Mouse (Mus musculus) lung, embryonic 14.5 days (tissue): ENCODE measurements around the gene Grn. TPM values are rescaled to one million over a fixed set of nuclear protein-coding genes. Genes with fewer than 3 reads are reported as not detected.
A peak's percentile ranks its signal among the peaks of the same experiment; 100 is the strongest.

ENCODE experiments used
- ATAC-seq: fragments of 200-750 bp; cut with Nextera tagmentation; 2 replicates; pipeline ENCODE4 v1.8.0; 2017; ENCODE audit warnings: mild to moderate bottlenecking, moderate TSS enrichment, moderate library complexity; ENCODE audit not compliant: insufficient read depth
- DNase-seq: peaks from one replicate; pipeline ENCODE4 v3.0.0-alpha.2; 2015
- H3K27ac ChIP-seq: fragments of 300-500 bp; sonication (generic); 2 replicates; pipeline ENCODE4 v1.5.1; 2014; ENCODE audit warnings: low read depth, mild to moderate bottlenecking, moderate library complexity
- H3K27me3 ChIP-seq: fragments of 300-500 bp; sonication (generic); 2 replicates; pipeline ENCODE4 v1.6.1; 2014; ENCODE audit warnings: low read length, control low read depth; ENCODE audit not compliant: insufficient read depth
- H3K36me3 ChIP-seq: fragments of 300-500 bp; sonication (generic); 2 replicates; pipeline ENCODE4 v1.6.1; 2014; ENCODE audit warnings: control low read depth; ENCODE audit not compliant: insufficient read depth
- H3K4me1 ChIP-seq: fragments of 300-500 bp; sonication (generic); 2 replicates; pipeline ENCODE4 v1.6.1; 2014; ENCODE audit warnings: antibody characterized with exemption, control low read depth; ENCODE audit not compliant: insufficient read depth
- H3K4me2 ChIP-seq: fragments of 300-500 bp; sonication (generic); 2 replicates; pipeline ENCODE4 v1.6.1; 2014; ENCODE audit warnings: mild to moderate bottlenecking
- H3K4me3 ChIP-seq: fragments of 300-500 bp; sonication (generic); 2 replicates; pipeline ENCODE4 v1.5.1; 2014; ENCODE audit warnings: low read depth, low read length
- H3K9ac ChIP-seq: fragments of 300-500 bp; sonication (generic); 2 replicates; pipeline ENCODE4 v1.6.1; 2014
- H3K9me3 ChIP-seq: fragments of 300-500 bp; sonication (generic); 2 replicates; pipeline ENCODE4 v1.6.1; 2016; ENCODE audit warnings: low read depth, low read length, control low read depth
- CTCF ChIP-seq: IDR thresholded peaks from 2 replicates; pipeline ENCODE4 v1.5.1; 2016; ENCODE audit warnings: antibody characterized with exemption, low read depth
- WGBS: fragments of 180-500 bp; shearing (Covaris S2); extraction: QIAGEN DNeasy Blood & Tissue Kit; methylation state at CpG from one replicate; pipeline ENCODE4 v1.1.7; 2014; 5-methylcytosine and 5-hydroxymethylcytosine counted together
- polyA plus RNA-seq: library from polyadenylated mRNA; unstranded; fragments of >200 nt; fragmentation: Nextera tagmentation; extraction: Ambion mirVana; gene quantifications from 2 replicates; pipeline ENCODE4 v1.2.1, GENCODE M21; 2014

Grn gene
- polyA plus RNA-seq, 1 experiment from 2014 or later, result 113 TPM

DNA sequence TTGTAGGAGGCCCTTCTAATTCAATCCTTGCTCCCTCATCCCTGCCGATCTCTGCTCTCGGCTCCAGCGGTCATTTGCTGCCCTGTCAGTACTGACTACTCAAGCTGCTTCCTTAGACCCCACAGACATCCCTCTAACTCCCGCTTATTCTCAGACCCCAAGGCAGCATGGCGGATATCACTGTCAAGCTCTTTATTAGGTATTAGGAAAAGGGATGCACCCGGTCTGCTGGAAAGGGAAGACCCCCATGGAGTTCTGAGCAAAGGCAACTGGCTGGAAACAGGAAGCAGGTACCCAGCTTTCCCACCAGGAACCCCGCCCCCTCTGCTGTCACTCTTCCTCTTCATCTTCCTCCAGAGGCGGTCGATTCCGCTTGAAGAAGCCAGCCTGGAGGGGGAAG is 23.0 kb downstream of the Grn start:
- no peaks in the 10 kb centered on the region for H3K36me3 ChIP-seq
- 22% methylated on average over 10 of the region's 10 CpGs for WGBS
- no peak for TF ChIP-seq CTCF
- H3K27me3 ChIP-seq, result peaks cover 8% of the 10 kb centered on the region; the same call in 1 of the 2 replicates
- ATAC-seq, result no peak
- H3K4me3 ChIP-seq, result no peak overlapping the region
- no peak overlapping the region for H3K4me2 ChIP-seq
- no peaks in the 10 kb centered on the region for H3K9me3 ChIP-seq
- H3K4me1 ChIP-seq, result peaks cover 18% of the 10 kb centered on the region
- H3K9ac ChIP-seq, result no peak overlapping the region
- H3K27ac ChIP-seq, result no peak overlapping the region
- peak; percentile 70 for DNase-seq

DNA sequence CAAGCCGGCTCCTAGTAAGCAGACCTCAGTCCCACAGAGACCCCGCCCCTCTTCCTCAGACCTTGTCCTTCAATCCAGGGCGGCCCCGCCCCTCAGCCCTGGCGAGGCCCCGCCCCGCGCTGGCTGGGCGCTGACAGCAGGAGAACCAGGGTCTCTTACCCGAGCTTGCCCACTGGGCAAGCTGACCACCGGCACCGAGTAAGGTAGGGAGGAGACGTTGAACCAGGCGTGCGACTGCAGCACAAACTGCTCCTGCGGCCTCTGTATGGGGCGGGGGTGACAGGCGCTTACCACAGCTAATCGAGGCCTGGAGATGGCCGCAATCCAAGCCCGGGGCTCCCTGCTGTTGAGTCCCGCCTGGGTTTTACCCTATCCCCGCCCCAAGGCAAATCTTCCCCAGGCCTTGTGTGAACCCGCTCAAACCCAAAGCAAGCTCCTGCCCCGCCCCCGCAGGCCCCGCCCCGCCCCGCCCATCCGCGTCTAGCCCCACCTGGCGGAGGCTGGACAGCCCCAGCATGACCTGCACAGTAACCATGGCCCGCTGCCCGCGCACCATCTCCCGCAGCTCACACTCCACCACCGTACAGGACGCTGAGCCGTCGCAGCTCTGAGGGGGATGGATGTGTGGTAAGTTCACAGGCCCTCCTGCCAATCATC is 25.8 kb downstream of the Grn start:
- peak; percentile 93 for DNase-seq
- Histone ChIP-seq H3K4me3 (peak overlapping the region; percentile 52), H3K4me1 (0 out of 2 replicates have a peak, but pooled peaks cover 9% of the 10 kb centered on the region), H3K4me2 (peak overlapping the region; percentile 91), H3K9me3 (no peaks in the 10 kb centered on the region), H3K27ac (peak overlapping the region; percentile 75; the same call in 1 of the 2 replicates), H3K36me3 (no peaks in the 10 kb centered on the region), H3K9ac (peak overlapping the region; percentile 50), H3K27me3 (0 out of 2 replicates have a peak, but pooled peaks cover 3% of the 10 kb centered on the region)
- WGBS, result under 1% methylated on average over 40 of the region's 40 CpGs
- TF ChIP-seq CTCF, result peak; percentile 63
- ATAC-seq, result peak; percentile 90

DNA sequence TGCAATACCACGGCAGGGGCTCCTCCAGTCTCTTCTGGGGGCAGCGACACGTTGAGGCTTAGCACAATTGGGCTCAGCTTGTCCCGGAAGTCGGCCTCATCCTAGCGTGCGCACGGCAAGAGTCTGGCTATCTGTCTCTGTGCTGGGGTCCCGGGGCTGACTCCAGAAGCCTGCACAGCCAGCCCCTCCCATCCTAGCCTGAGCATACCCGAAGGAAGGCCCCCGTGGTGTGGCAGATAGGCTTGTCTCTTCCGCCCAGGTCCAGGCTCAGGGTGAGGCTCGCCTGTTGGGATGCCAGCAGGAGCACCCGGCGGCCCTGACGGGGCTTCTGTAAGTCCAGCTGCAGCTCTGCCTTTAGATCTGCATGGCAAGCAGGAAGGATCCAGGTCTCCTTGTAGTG is 30.4 kb downstream of the Grn start:
- H3K36me3 ChIP-seq, result no peaks in the 10 kb centered on the region
- no peak overlapping the region for H3K27ac ChIP-seq
- no peak for TF ChIP-seq CTCF
- no peaks in the 10 kb centered on the region for H3K9me3 ChIP-seq
- no peak for DNase-seq
- WGBS, result 42% methylated on average over 16 of the region's 16 CpGs
- no peak overlapping the region for H3K4me2 ChIP-seq
- ATAC-seq, result no peak
- 0 out of 2 replicates have a peak, but pooled peaks cover 1% of the 10 kb centered on the region for H3K4me1 ChIP-seq
- H3K4me3 ChIP-seq, result no peak overlapping the region
- H3K9ac ChIP-seq, result no peak overlapping the region
- H3K27me3 ChIP-seq, result 0 out of 2 replicates have a peak, but pooled peaks cover 3% of the 10 kb centered on the region

DNA sequence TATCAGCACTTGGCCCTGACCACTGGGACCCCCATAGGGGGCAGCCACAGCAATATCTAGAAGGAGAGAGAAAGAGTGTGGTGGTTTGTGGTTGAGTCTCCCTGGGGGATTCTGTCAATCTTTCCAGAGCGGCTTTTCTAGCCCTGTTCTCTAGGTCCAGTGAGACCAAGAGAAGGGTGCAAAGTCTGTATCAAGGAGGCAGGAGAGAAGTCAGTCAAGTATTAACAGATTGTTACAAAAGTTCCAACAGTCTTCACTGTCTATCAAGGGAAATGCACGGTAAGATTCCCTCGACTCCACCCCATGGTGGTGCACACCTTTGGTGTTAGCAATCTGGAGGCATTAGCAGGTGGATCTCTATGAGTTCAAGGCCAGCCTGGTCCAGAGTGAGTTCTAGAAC is 31.6 kb downstream of the Grn start:
- 75% methylated on average over 3 of the region's 3 CpGs for WGBS
- Histone ChIP-seq H3K9ac (no peak overlapping the region), H3K27ac (no peak overlapping the region), H3K27me3 (0 out of 2 replicates have a peak, but pooled peaks cover 3% of the 10 kb centered on the region), H3K36me3 (no peaks in the 10 kb centered on the region), H3K4me1 (peaks cover 9% of the 10 kb centered on the region; the same call in 1 of the 2 replicates), H3K4me2 (no peak overlapping the region), H3K4me3 (no peak overlapping the region), H3K9me3 (no peaks in the 10 kb centered on the region)
- ATAC-seq (no peak), DNase-seq (no peak)
- no peak for TF ChIP-seq CTCF

DNA sequence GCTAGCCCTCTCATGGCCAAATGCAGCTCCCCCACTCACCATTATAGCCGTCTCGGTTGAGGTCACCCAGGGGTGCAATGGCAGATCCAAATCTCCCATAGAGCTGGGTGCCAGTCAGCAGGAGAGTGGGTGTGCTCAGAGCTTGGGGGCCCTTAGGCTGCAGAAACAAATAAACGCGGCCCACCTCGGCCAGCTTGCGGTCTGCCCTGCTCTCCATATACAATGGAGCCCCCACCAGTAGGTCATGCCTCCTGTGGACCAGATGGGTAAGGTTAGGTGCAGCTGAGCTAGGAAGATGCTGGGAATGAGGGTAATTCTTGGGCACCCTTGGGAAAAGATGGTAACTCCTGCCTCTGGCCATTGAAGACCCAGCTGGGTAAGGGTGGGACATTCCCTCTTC is 34.8 kb downstream of the Grn start:
- DNase-seq (no peak), ATAC-seq (no peak)
- Histone ChIP-seq H3K4me2 (no peak overlapping the region), H3K9ac (no peak overlapping the region), H3K4me3 (no peak overlapping the region), H3K36me3 (no peaks in the 10 kb centered on the region), H3K27me3 (no peaks in the 10 kb centered on the region), H3K9me3 (no peaks in the 10 kb centered on the region), H3K4me1 (peaks cover 16% of the 10 kb centered on the region; the same call in 1 of the 2 replicates), H3K27ac (no peak overlapping the region)
- 88% methylated on average over 6 of the region's 6 CpGs for WGBS
- TF ChIP-seq CTCF, result no peak

DNA sequence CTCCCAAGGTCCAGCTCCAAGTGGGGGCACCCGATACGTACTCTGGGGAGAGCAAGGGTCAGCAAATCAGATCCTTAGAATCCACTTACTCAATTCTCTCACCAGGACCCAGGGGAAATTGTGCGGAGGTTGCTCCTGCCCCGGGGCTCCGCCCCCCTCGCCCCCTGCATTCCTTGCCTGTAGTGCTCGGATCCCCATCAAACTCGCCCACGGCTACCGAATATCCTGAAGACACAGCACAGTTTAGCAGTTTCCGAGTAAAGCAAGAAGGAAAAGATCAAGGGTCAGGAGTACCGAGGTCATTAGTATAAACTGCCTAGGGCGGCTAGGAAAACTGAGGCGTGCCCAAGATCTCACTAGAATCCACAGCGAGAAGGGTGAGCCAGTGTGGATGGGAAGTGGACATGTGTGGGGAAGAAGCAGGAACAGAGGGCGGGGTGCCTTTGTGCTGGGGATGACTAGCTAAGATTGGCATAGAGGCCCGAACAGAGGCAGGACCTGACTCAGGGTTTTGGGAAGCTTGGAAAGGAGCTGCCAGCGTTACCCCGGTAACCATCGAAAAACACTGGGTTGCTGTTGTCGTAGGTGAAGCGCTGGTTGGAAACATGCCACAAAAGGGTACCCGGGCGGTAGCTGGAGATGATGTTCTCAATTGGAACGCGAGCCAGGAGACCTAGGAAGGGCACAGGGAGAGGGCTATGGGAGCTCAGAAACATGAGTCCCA is 35.8 kb downstream of the Grn start:
- Histone ChIP-seq H3K27me3 (no peaks in the 10 kb centered on the region), H3K36me3 (no peaks in the 10 kb centered on the region), H3K4me2 (peak overlapping the region; percentile 23), H3K4me3 (no peak overlapping the region), H3K9ac (no peak overlapping the region), H3K27ac (no peak overlapping the region), H3K4me1 (peaks cover 16% of the 10 kb centered on the region; the same call in 1 of the 2 replicates), H3K9me3 (no peaks in the 10 kb centered on the region)
- TF ChIP-seq CTCF, result no peak
- ATAC-seq (no peak), DNase-seq (peak; percentile 73)
- 15% methylated on average over 26 of the region's 26 CpGs for WGBS

DNA sequence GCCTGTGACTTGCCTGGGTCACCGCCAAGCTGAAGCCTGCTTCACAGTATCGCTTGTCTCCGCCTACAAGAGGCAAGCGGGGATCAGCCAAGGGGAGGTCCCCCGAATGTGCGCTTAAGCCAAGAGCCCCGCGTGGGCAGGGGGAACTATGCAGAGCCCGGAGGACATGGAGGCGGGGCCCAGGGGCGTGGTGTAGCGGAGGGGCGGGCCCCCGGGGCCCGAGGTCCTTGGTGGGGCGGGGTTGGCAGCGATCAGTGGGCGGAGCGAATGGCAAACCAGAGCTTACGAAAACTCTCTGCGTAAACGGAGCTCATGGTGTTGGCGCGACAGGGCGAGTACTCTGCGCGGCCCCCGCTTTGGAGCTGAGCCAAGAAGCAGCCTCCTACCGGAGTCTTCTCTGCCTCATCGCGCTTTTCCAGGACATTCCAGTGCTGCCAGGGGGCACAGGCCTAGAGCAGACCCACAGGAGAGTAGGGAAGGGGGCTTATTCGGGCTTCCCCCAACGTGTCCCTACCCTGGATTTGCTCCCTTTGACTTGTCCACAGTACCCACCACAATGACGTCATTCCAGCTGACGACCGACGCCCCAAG is 37.0 kb downstream of the Grn start:
- peak overlapping the region; percentile 93 for H3K4me2 ChIP-seq
- peak; percentile 99 for DNase-seq
- H3K4me1 ChIP-seq, result peaks cover 16% of the 10 kb centered on the region; the same call in 1 of the 2 replicates
- H3K9me3 ChIP-seq, result no peaks in the 10 kb centered on the region
- H3K27me3 ChIP-seq, result no peaks in the 10 kb centered on the region
- under 1% methylated on average over 37 of the region's 37 CpGs for WGBS
- TF ChIP-seq CTCF, result no peak
- no peaks in the 10 kb centered on the region for H3K36me3 ChIP-seq
- H3K9ac ChIP-seq, result peak overlapping the region; percentile 50
- H3K4me3 ChIP-seq, result peak overlapping the region; percentile 39
- ATAC-seq, result peak; percentile 95
- H3K27ac ChIP-seq, result peak overlapping the region; percentile 71; the same call in 1 of the 2 replicates
